Mouse (Mus musculus) skeletal muscle tissue, postnatal 0 days (tissue): Measurements from ENCODE around the gene Ccl21b. TPM values are rescaled to one million over a fixed set of nuclear protein-coding genes. Genes with fewer than 3 reads are reported as not detected.

Experiments
- polyA plus RNA-seq: library from polyadenylated mRNA; unstranded; fragments of >200 nt; fragmentation: Nextera tagmentation; extraction: Ambion mirVana; gene quantifications from 2 replicates; pipeline ENCODE4 v1.2.1, GENCODE M21; 2015

Ccl21b gene
- polyA plus RNA-seq: not detected in 2 replicates

GRCm38 (mm10) chr4:42255467-42255866, at the start of gene Ccl21b:
Ccl21b (plus strand) TSS chr4:42255767.

GRCm38 (mm10) chr4:42240339-42240738, 15.2 kb upstream of the Ccl21b start, which contains the start of gene Gm10600:
Gm10600 (plus strand) TSS chr4:42240639.

GRCm38 (mm10) chr4:42293967-42294366, 38.4 kb downstream of the Ccl21b start, which contains the start of gene Gm21953:
Gm21953 (plus strand) TSS chr4:42294267.

Other genes with a start within 250 kb of the Ccl21b start
- not detected in 2 replicates for gene Gm21093, start 221.0 kb upstream of the Ccl21b start, polyA plus RNA-seq
- not detected in 2 replicates for gene Gm3893, start 164.6 kb upstream of the Ccl21b start, polyA plus RNA-seq
- 2.0 TPM in 1 of 2 replicates, not detected in the other for gene Gm13304, start 140.9 kb upstream of the Ccl21b start, polyA plus RNA-seq
- not detected in 2 replicates for gene Gm13306, start 102.3 kb upstream of the Ccl21b start, polyA plus RNA-seq
- gene Gm13305, start 87.2 kb upstream of the Ccl21b start, polyA plus RNA-seq: 0.38 TPM in 1 of 2 replicates, not detected in the other
- gene Gm10600, start 15.1 kb upstream of the Ccl21b start, polyA plus RNA-seq: not detected in 2 replicates
- not detected in 2 replicates for gene Gm21953, start 38.5 kb downstream of the Ccl21b start, polyA plus RNA-seq
- not detected in 2 replicates for gene Fam205a3, start 62.6 kb downstream of the Ccl21b start, polyA plus RNA-seq
- gene Gm21586, start 183.6 kb downstream of the Ccl21b start, polyA plus RNA-seq: not detected in 2 replicates
- gene Gm2163, start 211.0 kb downstream of the Ccl21b start, polyA plus RNA-seq: not detected in 2 replicates